In the genomic region with DNA sequence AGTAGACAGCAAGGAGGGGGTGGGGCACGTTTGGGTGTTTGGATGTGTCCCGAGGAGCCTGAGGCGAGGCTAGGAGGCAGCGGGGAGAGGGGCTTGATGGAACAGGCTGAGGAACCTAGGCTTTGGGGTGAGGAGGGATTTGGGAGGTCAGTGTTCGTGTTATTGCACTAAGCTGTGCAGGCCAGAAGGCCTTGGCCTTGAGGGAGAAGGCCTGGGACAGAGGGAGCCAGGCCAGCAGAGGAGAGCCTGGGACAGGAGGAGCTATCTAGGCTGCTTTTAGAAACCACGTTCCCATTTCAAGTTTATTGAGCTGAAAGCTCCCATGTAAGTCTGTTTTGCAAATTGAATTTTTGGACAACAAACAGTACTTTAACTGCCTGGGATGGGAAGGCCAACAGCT, we compare ENCODE assay signal across 13 mouse cellular contexts.
"Had no signal": no experiment of that assay in that cellular context is flagged by ENCODE, and none has a peak within 500 bp of the region (broad histone marks: within the 10 kb centered on the region; RNA-seq: fewer than 3 reads in every experiment).

No protein-coding gene starts in this region.

- DNase-seq: gastrocnemius, postnatal 14 days; heart, adult 11 months; heart, adult 2 months; heart, postnatal 14 days; heart, postnatal 36 days; kidney, adult 11 months; kidney, adult 2 months; kidney, adult 9 months; kidney, postnatal 14 days; kidney, postnatal 36 days; layer of hippocampus, adult 9-11 months; liver; liver, embryonic 13.5 days had no signal
